Comparison of ENCODE assay signal across 11 mouse cellular contexts in the genomic region with DNA sequence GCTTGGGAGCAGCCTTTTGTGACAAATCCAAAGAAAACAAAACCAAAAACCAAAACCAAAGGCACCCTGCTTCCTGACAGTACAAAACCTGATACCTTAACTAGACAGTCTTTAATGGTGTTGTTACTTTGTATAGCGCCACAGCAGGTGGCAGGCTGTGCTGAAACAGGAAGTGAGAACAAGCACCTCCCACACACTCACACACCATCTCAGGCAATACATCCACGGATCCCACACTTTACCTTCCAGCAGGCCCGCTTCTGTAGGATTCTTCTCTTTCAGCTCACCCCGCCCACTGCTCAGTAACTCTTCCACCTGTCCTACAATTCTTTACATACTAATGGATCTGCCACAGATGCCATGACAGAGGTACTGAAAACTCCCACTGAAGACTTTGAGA. TPM values are rescaled to one million over a fixed set of nuclear protein-coding genes. Genes with fewer than 3 reads are reported as not detected.
DNase-seq lines count a peak whose midpoint lies in the region; TF ChIP-seq lines count a peak whose summit lies in the region.
"Had no signal": no experiment of that assay in that cellular context is flagged by ENCODE, and none has a peak within 500 bp of the region (broad histone marks: within the 10 kb centered on the region; RNA-seq: fewer than 3 reads in every experiment).

No protein-coding gene starts in this region.

- H3K4me3 ChIP-seq in left cerebral cortex, adult 2 months: no peak overlapping the region
- H3K4me3 ChIP-seq: embryonic facial prominence, embryonic 13.5 days had no signal

- no peak overlapping the region for H3K27ac ChIP-seq in left cerebral cortex, adult 2 months
- H3K27ac ChIP-seq: embryonic facial prominence, embryonic 13.5 days; liver, embryonic 14.5 days had no signal

- no peak; the same call in 1 of the 2 replicates for TF ChIP-seq CTCF in left cerebral cortex, adult 2 months (IDR thresholded peaks at IDR 0.05)

- peak; percentile 84 for DNase-seq in right cerebral cortex, adult 18-20 months
- no peak for DNase-seq in right cerebral cortex, postnatal 4 days
- DNase-seq in R1 (ENCODE audit: low read depth, low spot score): peak; percentile 93
- DNase-seq in left cerebral cortex, adult 2 months (ENCODE audit: extremely low spot score in 1 of 2, low spot score in 2 of 2): peak; percentile 52 to 54
- peak; percentile 47 for DNase-seq in thymus, postnatal 14 days
- no peak for DNase-seq in embryo, embryonic 10 days (ENCODE audit: low spot score)
- DNase-seq in kidney, postnatal 10 days: no peak
- DNase-seq: gastrocnemius, postnatal 14 days; kidney, postnatal 14 days had no signal

- intact Hi-C loops in left cerebral cortex, adult 2 months (cut with DNase I): loop anchor here (1.0 to 5.0 kb wide), 2 partner anchors 20 to 106 kb away; no protein-coding TSS in a partner anchor

RNA-seq across cellular contexts. Expression of a gene that starts 44.6 kb away (rescaled TPM):
- total RNA-seq in left cerebral cortex, adult 2 months (2021): 10 to 100 TPM; 22.0 to 26.4 TPM

Comparison
In these comparisons a context has a peak if more than half of its experiments do, and no peak if none do; other contexts are left out.
1. DNase-seq: peak in right cerebral cortex, adult 18-20 months (single experiment), R1 (single experiment), left cerebral cortex, adult 2 months (2 of 2) and thymus, postnatal 14 days (single experiment); none in right cerebral cortex, postnatal 4 days (single experiment), embryo, embryonic 10 days (single experiment) and kidney, postnatal 10 days (single experiment).